Mouse (Mus musculus): ENCODE results near the gene Mrgpra6. TPM values are rescaled to one million over a fixed set of nuclear protein-coding genes. Genes with fewer than 3 reads are reported as not detected.
A peak's percentile ranks its signal among the peaks of the same experiment; 100 is the strongest.

Gene Mrgpra6
- polyA plus RNA-seq, 1 experiment: not detected

- H3K4me1 ChIP-seq (replicated peaks; ENCODE audit: control insufficient read depth, insufficient read depth, low read length): no peaks in the 10 kb centered on the region
- 85% methylated on average over 2 of the region's 2 CpGs for WGBS
- H3K27ac ChIP-seq (ENCODE audit: control insufficient read depth, insufficient read depth, low read length): no peak overlapping the region
- H3K4me3 ChIP-seq (ENCODE audit: control insufficient read depth, insufficient read depth, low read length): no peak overlapping the region
- no peak for DNase-seq
- H3K36me3 ChIP-seq (ENCODE audit: control insufficient read depth, insufficient read depth, low read length): no peaks in the 10 kb centered on the region
- no peak for TF ChIP-seq POLR2A (IDR thresholded peaks at IDR 0.05; ENCODE audit: control insufficient read depth, extremely low read depth, insufficient read depth, low read length, poor library complexity)
- TF ChIP-seq CTCF (IDR thresholded peaks at IDR 0.05; ENCODE audit: borderline replicate concordance, control insufficient read depth, extremely low read depth, insufficient read depth, low read length, poor library complexity): no peak
- no peaks in the 10 kb centered on the region for H3K27me3 ChIP-seq (ENCODE audit: control insufficient read depth, insufficient read depth, low read length)
Observed at GRCm38 (mm10) chr7:47158451-47158850, 46.3 kb downstream of the Mrgpra6 start.

GRCm38 (mm10) chr7:47157743-47158142, 47.0 kb downstream of the Mrgpra6 start:
- Histone ChIP-seq H3K36me3 (ENCODE audit: control insufficient read depth, insufficient read depth, low read length) (no peaks in the 10 kb centered on the region), H3K27me3 (ENCODE audit: control insufficient read depth, insufficient read depth, low read length) (no peaks in the 10 kb centered on the region), H3K27ac (ENCODE audit: control insufficient read depth, insufficient read depth, low read length) (no peak overlapping the region), H3K4me1 (replicated peaks; ENCODE audit: control insufficient read depth, insufficient read depth, low read length) (no peaks in the 10 kb centered on the region), H3K4me3 (ENCODE audit: control insufficient read depth, insufficient read depth, low read length) (no peak overlapping the region)
- no peak for DNase-seq
- WGBS: 33% methylated on average over 9 of the region's 9 CpGs
- no peak for TF ChIP-seq CTCF (IDR thresholded peaks at IDR 0.05; ENCODE audit: borderline replicate concordance, control insufficient read depth, extremely low read depth, insufficient read depth, low read length, poor library complexity)
- TF ChIP-seq POLR2A (IDR thresholded peaks at IDR 0.05; ENCODE audit: control insufficient read depth, extremely low read depth, insufficient read depth, low read length, poor library complexity): no peak

- DNase-seq: no peak
- Histone ChIP-seq H3K27me3 (ENCODE audit: control insufficient read depth, insufficient read depth, low read length) (no peaks in the 10 kb centered on the region), H3K4me3 (ENCODE audit: control insufficient read depth, insufficient read depth, low read length) (no peak overlapping the region), H3K27ac (ENCODE audit: control insufficient read depth, insufficient read depth, low read length) (no peak overlapping the region), H3K4me1 (replicated peaks; ENCODE audit: control insufficient read depth, insufficient read depth, low read length) (no peaks in the 10 kb centered on the region), H3K36me3 (ENCODE audit: control insufficient read depth, insufficient read depth, low read length) (no peaks in the 10 kb centered on the region)
- TF ChIP-seq POLR2A (IDR thresholded peaks at IDR 0.05; ENCODE audit: control insufficient read depth, extremely low read depth, insufficient read depth, low read length, poor library complexity) (no peak), CTCF (IDR thresholded peaks at IDR 0.05; ENCODE audit: borderline replicate concordance, control insufficient read depth, extremely low read depth, insufficient read depth, low read length, poor library complexity) (no peak)
- 94% methylated on average over 2 of the region's 2 CpGs for WGBS
Observed at GRCm38 (mm10) chr7:47155849-47156248, 48.9 kb downstream of the Mrgpra6 start.

GRCm38 (mm10) chr7:47155396-47155795, 49.3 kb downstream of the Mrgpra6 start:
- H3K27me3 ChIP-seq (ENCODE audit: control insufficient read depth, insufficient read depth, low read length): no peaks in the 10 kb centered on the region
- H3K36me3 ChIP-seq (ENCODE audit: control insufficient read depth, insufficient read depth, low read length): no peaks in the 10 kb centered on the region
- no peak overlapping the region for H3K4me3 ChIP-seq (ENCODE audit: control insufficient read depth, insufficient read depth, low read length)
- 97% methylated on average over 4 of the region's 4 CpGs for WGBS
- no peak for DNase-seq
- no peak for TF ChIP-seq POLR2A (IDR thresholded peaks at IDR 0.05; ENCODE audit: control insufficient read depth, extremely low read depth, insufficient read depth, low read length, poor library complexity)
- no peak for TF ChIP-seq CTCF (IDR thresholded peaks at IDR 0.05; ENCODE audit: borderline replicate concordance, control insufficient read depth, extremely low read depth, insufficient read depth, low read length, poor library complexity)
- H3K27ac ChIP-seq (ENCODE audit: control insufficient read depth, insufficient read depth, low read length): no peak overlapping the region
- no peaks in the 10 kb centered on the region for H3K4me1 ChIP-seq (replicated peaks; ENCODE audit: control insufficient read depth, insufficient read depth, low read length)

DNA sequence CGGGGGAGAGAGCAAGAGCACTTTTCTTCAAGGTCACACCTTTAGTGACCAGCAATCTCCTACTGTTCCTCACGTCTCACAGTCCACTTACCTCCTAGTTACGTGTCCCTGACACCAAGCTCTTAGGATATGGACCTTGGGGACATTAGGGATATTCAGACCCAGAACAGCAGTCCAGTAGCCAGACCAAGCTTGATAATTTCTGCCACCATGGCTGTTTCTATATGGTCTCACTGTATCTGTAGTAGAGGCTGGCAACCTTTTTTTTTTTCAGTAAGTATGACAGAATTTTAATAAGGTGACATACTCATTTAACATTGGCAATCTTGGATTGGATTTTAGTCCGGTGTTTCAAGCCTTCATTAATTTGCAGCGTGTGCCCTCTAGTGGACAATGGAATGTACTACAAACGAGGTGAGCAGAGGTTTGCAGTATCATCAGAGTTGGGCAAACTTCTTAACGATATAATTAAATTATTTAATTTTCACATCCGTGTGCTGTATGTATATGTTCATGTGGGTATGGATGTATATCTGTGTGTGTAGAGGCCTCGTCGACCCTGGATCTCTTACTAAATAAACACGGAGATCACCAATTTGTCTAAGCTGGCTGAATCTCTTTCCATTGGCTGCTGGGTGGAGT, 54.2 kb downstream of the Mrgpra6 start:
- Histone ChIP-seq H3K4me3 (ENCODE audit: control insufficient read depth, insufficient read depth, low read length) (no peak overlapping the region), H3K27ac (ENCODE audit: control insufficient read depth, insufficient read depth, low read length) (no peak overlapping the region), H3K36me3 (ENCODE audit: control insufficient read depth, insufficient read depth, low read length) (no peaks in the 10 kb centered on the region), H3K4me1 (replicated peaks; ENCODE audit: control insufficient read depth, insufficient read depth, low read length) (no peaks in the 10 kb centered on the region), H3K27me3 (ENCODE audit: control insufficient read depth, insufficient read depth, low read length) (no peaks in the 10 kb centered on the region)
- DNase-seq: peak; percentile 46
- TF ChIP-seq POLR2A (IDR thresholded peaks at IDR 0.05; ENCODE audit: control insufficient read depth, extremely low read depth, insufficient read depth, low read length, poor library complexity) (no peak), CTCF (IDR thresholded peaks at IDR 0.05; ENCODE audit: borderline replicate concordance, control insufficient read depth, extremely low read depth, insufficient read depth, low read length, poor library complexity) (no peak)
- WGBS: 19% methylated on average over 11 of the region's 11 CpGs

- WGBS: 93% methylated on average over 7 of the region's 7 CpGs
- no peaks in the 10 kb centered on the region for H3K4me1 ChIP-seq (replicated peaks; ENCODE audit: control insufficient read depth, insufficient read depth, low read length)
- H3K4me3 ChIP-seq (ENCODE audit: control insufficient read depth, insufficient read depth, low read length): no peak overlapping the region
- no peak for TF ChIP-seq POLR2A (IDR thresholded peaks at IDR 0.05; ENCODE audit: control insufficient read depth, extremely low read depth, insufficient read depth, low read length, poor library complexity)
- TF ChIP-seq CTCF (IDR thresholded peaks at IDR 0.05; ENCODE audit: borderline replicate concordance, control insufficient read depth, extremely low read depth, insufficient read depth, low read length, poor library complexity): no peak
- H3K27me3 ChIP-seq (ENCODE audit: control insufficient read depth, insufficient read depth, low read length): no peaks in the 10 kb centered on the region
- H3K36me3 ChIP-seq (ENCODE audit: control insufficient read depth, insufficient read depth, low read length): no peaks in the 10 kb centered on the region
- no peak overlapping the region for H3K27ac ChIP-seq (ENCODE audit: control insufficient read depth, insufficient read depth, low read length)
- DNase-seq: no peak
Observed at GRCm38 (mm10) chr7:47148298-47148697, 56.4 kb downstream of the Mrgpra6 start.

Data from thymus, adult 2 months (tissue).